Mouse (Mus musculus) CH12.LX (cell line): ENCODE data around the gene Mlxipl.

Experiments used
- CTCF ChIP-seq, 2 experiments: IDR thresholded peaks in 1 of 2; conservative IDR thresholded peaks in 1 of 2; 2 replicates each; pipeline ENCODE4 v1.5.1; 2011 to 2012; ENCODE audit warnings: low read depth in 2 of 2, low read length in 2 of 2, improper control_type of control experiment in 1 of 2, inconsistent platforms in 1 of 2, mild to moderate bottlenecking in 1 of 2, moderate library complexity in 1 of 2
- ELF1 ChIP-seq: IDR thresholded peaks from 2 replicates; pipeline ENCODE4 v1.6.1; 2014; ENCODE audit warnings: low read depth, mild to moderate bottlenecking, inconsistent platforms, low read length, improper control_type of control experiment
- EP300 ChIP-seq: IDR thresholded peaks from 2 replicates; pipeline ENCODE4 v1.6.1; 2011; ENCODE audit warnings: low read length, improper control_type of control experiment
- HCFC1 ChIP-seq: IDR thresholded peaks from 2 replicates; pipeline ENCODE4 v1.6.1; 2012; ENCODE audit warnings: low read depth, mild to moderate bottlenecking, inconsistent platforms, low read length, improper control_type of control experiment
- MAFK ChIP-seq: IDR thresholded peaks from 2 replicates; pipeline ENCODE4 v1.6.1; 2011; ENCODE audit warnings: low read length, improper control_type of control experiment; ENCODE audit not compliant: insufficient replicate concordance
- MEF2A ChIP-seq: IDR thresholded peaks from 2 replicates; pipeline ENCODE4 v1.6.1; 2014; ENCODE audit warnings: low read depth, mild to moderate bottlenecking, inconsistent platforms, low read length, improper control_type of control experiment, borderline replicate concordance
- NELFE ChIP-seq: IDR thresholded peaks from 2 replicates; pipeline ENCODE4 v1.6.1; 2011; ENCODE audit warnings: low read depth, low read length, improper control_type of control experiment
- POLR2A ChIP-seq: IDR thresholded peaks from 2 replicates; pipeline ENCODE4 v1.6.1; 2011; ENCODE audit warnings: low read depth, mild to moderate bottlenecking, improper control_type of control experiment, low read length
- RAD21 ChIP-seq: IDR thresholded peaks from 2 replicates; pipeline ENCODE4 v1.6.1; 2011; ENCODE audit warnings: low read depth, mild to moderate bottlenecking, low read length, improper control_type of control experiment, moderate library complexity
- SMC3 ChIP-seq: IDR thresholded peaks from 2 replicates; pipeline ENCODE4 v1.6.1; 2011; ENCODE audit warnings: low read depth, low read length, improper control_type of control experiment
- UBTF ChIP-seq: IDR thresholded peaks from 2 replicates; pipeline ENCODE4 v1.6.1; 2012; ENCODE audit warnings: low read depth, mild to moderate bottlenecking, inconsistent platforms, low read length, improper control_type of control experiment, moderate library complexity
- ZMIZ1 ChIP-seq: IDR thresholded peaks from 2 replicates; pipeline ENCODE4 v1.6.1; 2012; ENCODE audit warnings: low read depth, mild to moderate bottlenecking, inconsistent platforms, low read length, improper control_type of control experiment

GRCm38 (mm10) chr5:135148715-135149052, 59.0 kb downstream of the Mlxipl start:
- TF ChIP-seq ELF1 (no peak), SMC3 (no peak), RAD21 (no peak), CTCF (conservative IDR thresholded peaks at IDR 0.05 in 1 of 2, IDR thresholded peaks at IDR 0.05 in 1 of 2; ENCODE audit: low read depth in 2 of 2, low read length in 2 of 2) (no peak), POLR2A (peak; percentile 74; the same call in 1 of the 2 replicates), MEF2A (no peak), MAFK (no peak), ZMIZ1 (0 out of 2 replicates have a peak, but pooled peaks have one; percentile 46), UBTF (no peak), NELFE (peak; percentile 83), HCFC1 (no peak), EP300 (no peak)
